Mouse (Mus musculus) spleen, adult 2 months (tissue): ENCODE data around the gene Slc1a5.

Source experiments
- CTCF ChIP-seq: fragments of 200-500 bp; IDR thresholded peaks from 2 replicates; pipeline ENCODE4 v1.5.1; 2011; ENCODE audit warnings: mild to moderate bottlenecking, inconsistent platforms; ENCODE audit not compliant: insufficient read depth, insufficient read length, insufficient replicate concordance; ENCODE audit errors: extremely low read depth
- POLR2A ChIP-seq: fragments of 200-500 bp; IDR thresholded peaks from 2 replicates; pipeline ENCODE4 v1.6.1; 2011; ENCODE audit warnings: low read depth, low read length, inconsistent platforms

DNA sequence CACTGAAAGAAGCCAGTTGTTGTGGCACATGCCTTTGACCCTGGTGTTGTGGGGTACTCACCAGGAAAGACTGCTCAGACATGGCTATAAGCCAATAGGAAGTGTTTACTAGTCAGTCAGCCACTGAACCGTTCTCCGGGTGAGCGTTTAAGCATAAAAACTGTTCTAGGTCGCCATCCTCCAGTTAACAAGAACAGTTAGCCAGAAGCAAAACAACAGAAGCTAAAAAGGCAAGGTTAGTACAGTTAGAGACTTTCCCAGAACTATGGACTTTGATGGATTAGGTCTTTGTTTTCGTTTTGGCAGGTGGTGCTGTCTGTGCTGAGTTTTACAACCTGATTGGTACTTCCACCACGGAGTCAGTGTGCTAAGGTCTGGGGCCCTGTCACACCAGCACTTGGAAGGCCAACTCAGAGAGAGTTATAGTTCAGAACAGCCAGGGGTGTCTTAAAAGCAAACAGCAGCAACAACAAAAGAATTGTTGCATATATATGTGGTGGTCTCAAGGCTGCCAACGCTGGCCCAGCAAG, 49.2 kb upstream of the Slc1a5 start:
- TF ChIP-seq CTCF: no peak
- TF ChIP-seq POLR2A: no peak
